Mouse (Mus musculus): ENCODE measurements at regions not wholly inside any gene's neighbourhood (a gene's known extent, or its start where the extent isn't known, plus 50 kb on each side); places are given as distances from the start of the nearest gene placed in this dataset.
A peak's percentile ranks its signal among the peaks of the same experiment; 100 is the strongest.

DNA sequence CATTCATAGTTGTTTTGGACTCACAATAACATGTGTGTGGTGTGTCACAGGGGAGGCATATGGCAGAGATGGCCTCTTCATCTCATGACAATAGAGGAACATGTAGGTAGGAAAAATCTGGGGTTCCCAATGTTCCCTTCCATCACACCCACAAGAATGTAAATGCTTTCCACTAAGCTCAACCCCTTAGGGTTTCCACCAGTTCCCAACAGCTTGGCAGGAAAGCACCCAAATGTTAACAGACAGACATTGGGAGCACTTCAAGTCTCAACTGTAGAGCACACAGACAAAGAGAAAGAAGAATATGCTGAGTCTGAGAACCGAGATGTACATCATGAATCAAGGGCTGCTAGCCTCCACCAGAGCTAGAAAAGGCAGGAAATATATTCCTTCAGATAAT is 339.7 kb upstream of the Actbl2 start:
- no peaks in the 10 kb centered on the region for H3K36me3 ChIP-seq (ENCODE audit: control insufficient read depth, insufficient read depth, low read length)
- no peak for DNase-seq (ENCODE audit: low spot score, missing footprints)
- ATAC-seq (ENCODE audit: low FRiP score) = no peak
- no peaks in the 10 kb centered on the region for H3K9me3 ChIP-seq (ENCODE audit: control insufficient read depth, low read length)
- 73% methylated on average over 1 of the region's 1 CpGs for WGBS
- H3K4me3 ChIP-seq (ENCODE audit: low read depth, low read length) = no peak overlapping the region
- H3K27me3 ChIP-seq (ENCODE audit: control insufficient read depth, insufficient read depth, low read length) = no peaks in the 10 kb centered on the region
- H3K27ac ChIP-seq (ENCODE audit: low read depth, low read length) = no peak overlapping the region
- no peaks in the 10 kb centered on the region for H3K4me1 ChIP-seq (ENCODE audit: control insufficient read depth, insufficient read depth, low read length)
- no peak overlapping the region for H3K4me2 ChIP-seq
- no peak overlapping the region for H3K9ac ChIP-seq (ENCODE audit: low read length)

DNA sequence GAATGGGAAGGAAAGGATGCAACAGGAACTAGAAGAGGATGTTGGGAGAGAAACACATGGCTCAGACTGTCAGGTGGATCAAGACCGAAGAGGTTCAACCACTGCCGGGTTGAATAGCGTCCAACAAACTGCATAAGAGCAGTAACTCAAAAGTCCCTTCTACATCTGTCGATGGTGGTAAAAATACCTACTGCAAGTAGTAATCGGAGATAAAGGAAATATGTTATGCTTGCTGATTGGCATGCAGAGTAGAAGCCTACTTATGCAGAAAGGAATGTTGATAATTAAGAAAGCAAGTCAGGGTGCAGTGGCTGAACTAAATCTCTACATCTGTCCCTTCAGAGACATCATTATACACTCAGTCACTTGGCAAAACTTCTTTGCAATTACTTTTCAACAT is 330.9 kb upstream of the Actbl2 start:
- 93% methylated on average over 5 of the region's 5 CpGs for WGBS
- H3K4me2 ChIP-seq = no peak overlapping the region
- H3K9ac ChIP-seq (ENCODE audit: low read length) = no peak overlapping the region
- H3K4me1 ChIP-seq (ENCODE audit: control insufficient read depth, insufficient read depth, low read length) = no peaks in the 10 kb centered on the region
- ATAC-seq (ENCODE audit: low FRiP score) (no peak), DNase-seq (ENCODE audit: low spot score, missing footprints) (no peak)
- H3K36me3 ChIP-seq (ENCODE audit: control insufficient read depth, insufficient read depth, low read length) = no peaks in the 10 kb centered on the region
- no peak overlapping the region for H3K4me3 ChIP-seq (ENCODE audit: low read depth, low read length)
- no peaks in the 10 kb centered on the region for H3K9me3 ChIP-seq (ENCODE audit: control insufficient read depth, low read length)
- H3K27ac ChIP-seq (ENCODE audit: low read depth, low read length) = no peak overlapping the region
- no peaks in the 10 kb centered on the region for H3K27me3 ChIP-seq (ENCODE audit: control insufficient read depth, insufficient read depth, low read length)

DNA sequence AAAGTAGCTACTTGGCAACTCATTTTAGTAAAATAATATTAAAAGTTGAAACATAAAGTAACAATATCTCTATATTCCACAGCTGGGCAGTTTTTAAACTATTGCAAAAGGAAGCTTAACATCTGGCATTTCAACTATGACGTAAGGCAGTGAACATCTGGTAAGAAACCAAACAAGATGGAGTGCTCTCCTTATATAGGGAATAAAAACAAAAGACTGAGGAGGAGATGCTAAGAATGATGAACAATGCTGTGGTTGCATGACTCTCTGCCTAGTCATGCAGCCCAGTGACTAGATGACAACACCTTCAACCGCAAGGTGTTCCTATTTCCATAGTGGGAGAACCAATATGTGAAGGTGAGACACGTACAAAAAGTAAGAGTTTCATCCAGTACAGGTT is 329.9 kb upstream of the Actbl2 start:
- no peak overlapping the region for H3K27ac ChIP-seq (ENCODE audit: low read depth, low read length)
- H3K9ac ChIP-seq (ENCODE audit: low read length) = no peak overlapping the region
- no peaks in the 10 kb centered on the region for H3K36me3 ChIP-seq (ENCODE audit: control insufficient read depth, insufficient read depth, low read length)
- H3K4me2 ChIP-seq = no peak overlapping the region
- H3K9me3 ChIP-seq (ENCODE audit: control insufficient read depth, low read length) = no peaks in the 10 kb centered on the region
- no peaks in the 10 kb centered on the region for H3K4me1 ChIP-seq (ENCODE audit: control insufficient read depth, insufficient read depth, low read length)
- H3K27me3 ChIP-seq (ENCODE audit: control insufficient read depth, insufficient read depth, low read length) = no peaks in the 10 kb centered on the region
- no peak overlapping the region for H3K4me3 ChIP-seq (ENCODE audit: low read depth, low read length)
- 88% methylated on average over 3 of the region's 3 CpGs for WGBS
- DNase-seq (ENCODE audit: low spot score, missing footprints) (no peak), ATAC-seq (ENCODE audit: low FRiP score) (no peak)

DNA sequence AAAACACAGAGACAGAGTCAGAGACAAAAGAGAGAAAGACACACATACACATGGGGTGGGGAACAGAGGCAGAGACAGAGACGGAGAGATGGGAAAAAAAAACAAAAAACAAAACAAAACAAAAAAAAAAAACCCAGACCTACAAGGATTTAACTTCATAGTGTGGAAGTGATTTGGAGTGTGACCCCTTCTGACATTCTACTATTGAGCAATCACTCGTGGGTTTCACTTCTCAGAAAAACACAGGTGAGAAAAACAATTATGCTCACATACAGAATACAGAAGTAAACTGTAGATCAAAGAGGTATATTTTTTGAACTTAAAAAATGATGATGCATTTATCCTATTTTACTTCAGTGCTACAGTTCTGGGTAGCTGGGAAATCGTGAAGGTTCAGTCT is 326.7 kb upstream of the Actbl2 start:
- H3K36me3 ChIP-seq (ENCODE audit: control insufficient read depth, insufficient read depth, low read length) = no peaks in the 10 kb centered on the region
- H3K27ac ChIP-seq (ENCODE audit: low read depth, low read length) = no peak overlapping the region
- WGBS = 72% methylated on average over 3 of the region's 3 CpGs
- H3K27me3 ChIP-seq (ENCODE audit: control insufficient read depth, insufficient read depth, low read length) = no peaks in the 10 kb centered on the region
- H3K4me3 ChIP-seq (ENCODE audit: low read depth, low read length) = no peak overlapping the region
- H3K9ac ChIP-seq (ENCODE audit: low read length) = no peak overlapping the region
- ATAC-seq (ENCODE audit: low FRiP score) = no peak
- no peak for DNase-seq (ENCODE audit: low spot score, missing footprints)
- H3K4me2 ChIP-seq = no peak overlapping the region
- no peaks in the 10 kb centered on the region for H3K4me1 ChIP-seq (ENCODE audit: control insufficient read depth, insufficient read depth, low read length)
- no peaks in the 10 kb centered on the region for H3K9me3 ChIP-seq (ENCODE audit: control insufficient read depth, low read length)

DNA sequence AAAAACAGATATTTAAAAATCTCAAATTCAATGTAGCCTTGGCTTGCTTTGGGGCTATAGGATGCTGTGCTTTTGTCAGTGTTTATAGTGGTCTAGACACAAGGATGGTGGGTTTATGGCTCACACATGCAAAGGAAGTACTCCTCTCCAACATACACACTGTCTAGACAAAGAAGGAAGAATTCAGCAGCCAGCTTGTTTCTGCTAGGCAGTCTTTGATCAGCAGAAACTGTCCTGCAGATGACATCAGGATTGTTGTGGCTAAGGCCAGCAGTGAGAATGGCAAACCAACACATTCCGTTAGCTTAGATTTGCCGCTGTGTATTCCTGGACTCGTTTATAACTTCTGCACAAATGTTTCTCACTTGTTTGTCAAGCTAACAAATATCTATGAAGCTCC is 325.9 kb upstream of the Actbl2 start:
- Histone ChIP-seq H3K36me3 (ENCODE audit: control insufficient read depth, insufficient read depth, low read length) (no peaks in the 10 kb centered on the region), H3K4me3 (ENCODE audit: low read depth, low read length) (no peak overlapping the region), H3K4me1 (ENCODE audit: control insufficient read depth, insufficient read depth, low read length) (no peaks in the 10 kb centered on the region), H3K4me2 (no peak overlapping the region), H3K27ac (ENCODE audit: low read depth, low read length) (no peak overlapping the region), H3K9me3 (ENCODE audit: control insufficient read depth, low read length) (no peaks in the 10 kb centered on the region), H3K9ac (ENCODE audit: low read length) (no peak overlapping the region), H3K27me3 (ENCODE audit: control insufficient read depth, insufficient read depth, low read length) (no peaks in the 10 kb centered on the region)
- WGBS = 80% methylated on average over 3 of the region's 3 CpGs
- ATAC-seq (ENCODE audit: low FRiP score) = no peak
- no peak for DNase-seq (ENCODE audit: low spot score, missing footprints)

DNA sequence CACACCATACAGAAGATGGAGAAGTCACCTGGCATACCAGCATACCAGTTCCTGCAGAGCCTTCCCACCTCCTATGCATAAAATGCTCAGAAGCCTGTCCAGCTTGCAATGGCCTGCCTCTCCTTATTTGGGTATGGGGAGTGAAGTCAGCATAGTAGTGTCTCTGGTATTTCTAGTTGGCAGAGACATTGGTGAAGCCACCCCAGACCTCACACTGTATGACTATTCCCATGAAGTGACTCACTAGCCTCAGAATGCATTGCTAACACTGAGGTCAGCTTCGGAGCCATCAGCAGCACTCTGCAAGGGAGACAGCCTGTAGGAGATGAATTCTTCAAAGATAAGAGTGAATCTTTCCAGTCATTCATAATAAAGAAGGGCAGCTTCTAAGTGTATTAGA is 325.2 kb upstream of the Actbl2 start:
- Histone ChIP-seq H3K9me3 (ENCODE audit: control insufficient read depth, low read length) (no peaks in the 10 kb centered on the region), H3K4me3 (ENCODE audit: low read depth, low read length) (no peak overlapping the region), H3K4me2 (no peak overlapping the region), H3K9ac (ENCODE audit: low read length) (no peak overlapping the region), H3K27ac (ENCODE audit: low read depth, low read length) (no peak overlapping the region), H3K4me1 (ENCODE audit: control insufficient read depth, insufficient read depth, low read length) (no peaks in the 10 kb centered on the region), H3K36me3 (ENCODE audit: control insufficient read depth, insufficient read depth, low read length) (no peaks in the 10 kb centered on the region), H3K27me3 (ENCODE audit: control insufficient read depth, insufficient read depth, low read length) (no peaks in the 10 kb centered on the region)
- DNase-seq (ENCODE audit: low spot score, missing footprints) (no peak), ATAC-seq (ENCODE audit: low FRiP score) (no peak)
- WGBS = 85% methylated on average over 1 of the region's 1 CpGs

DNA sequence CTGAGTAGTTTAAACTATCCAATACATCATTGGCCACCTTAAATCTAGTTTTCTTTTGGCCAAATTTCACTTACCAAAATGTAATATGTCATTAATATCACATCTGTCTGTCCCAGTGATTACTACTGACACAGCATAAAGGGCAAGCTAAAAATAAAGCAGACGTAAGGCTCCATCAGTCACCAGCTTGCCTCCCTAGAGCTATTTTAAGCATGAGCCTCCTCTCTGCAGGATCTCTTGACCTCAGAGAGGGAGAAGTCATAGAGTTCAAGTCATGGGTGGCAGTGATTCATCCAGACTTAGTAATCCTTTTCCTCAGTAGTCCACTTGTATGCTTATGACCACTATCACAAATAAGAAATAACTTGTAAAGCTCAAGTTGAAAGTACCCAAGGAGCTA is 313.2 kb upstream of the Actbl2 start:
- H3K4me1 ChIP-seq (ENCODE audit: control insufficient read depth, insufficient read depth, low read length) = no peaks in the 10 kb centered on the region
- DNase-seq (ENCODE audit: low spot score, missing footprints) (peak; percentile 31), ATAC-seq (ENCODE audit: low FRiP score) (no peak)
- no peak overlapping the region for H3K9ac ChIP-seq (ENCODE audit: low read length)
- H3K9me3 ChIP-seq (ENCODE audit: control insufficient read depth, low read length) = no peaks in the 10 kb centered on the region
- H3K4me3 ChIP-seq (ENCODE audit: low read depth, low read length) = no peak overlapping the region
- H3K36me3 ChIP-seq (ENCODE audit: control insufficient read depth, insufficient read depth, low read length) = no peaks in the 10 kb centered on the region
- H3K27me3 ChIP-seq (ENCODE audit: control insufficient read depth, insufficient read depth, low read length) = no peaks in the 10 kb centered on the region
- WGBS = 68% methylated on average over 1 of the region's 1 CpGs
- no peak overlapping the region for H3K27ac ChIP-seq (ENCODE audit: low read depth, low read length)
- no peak overlapping the region for H3K4me2 ChIP-seq

DNA sequence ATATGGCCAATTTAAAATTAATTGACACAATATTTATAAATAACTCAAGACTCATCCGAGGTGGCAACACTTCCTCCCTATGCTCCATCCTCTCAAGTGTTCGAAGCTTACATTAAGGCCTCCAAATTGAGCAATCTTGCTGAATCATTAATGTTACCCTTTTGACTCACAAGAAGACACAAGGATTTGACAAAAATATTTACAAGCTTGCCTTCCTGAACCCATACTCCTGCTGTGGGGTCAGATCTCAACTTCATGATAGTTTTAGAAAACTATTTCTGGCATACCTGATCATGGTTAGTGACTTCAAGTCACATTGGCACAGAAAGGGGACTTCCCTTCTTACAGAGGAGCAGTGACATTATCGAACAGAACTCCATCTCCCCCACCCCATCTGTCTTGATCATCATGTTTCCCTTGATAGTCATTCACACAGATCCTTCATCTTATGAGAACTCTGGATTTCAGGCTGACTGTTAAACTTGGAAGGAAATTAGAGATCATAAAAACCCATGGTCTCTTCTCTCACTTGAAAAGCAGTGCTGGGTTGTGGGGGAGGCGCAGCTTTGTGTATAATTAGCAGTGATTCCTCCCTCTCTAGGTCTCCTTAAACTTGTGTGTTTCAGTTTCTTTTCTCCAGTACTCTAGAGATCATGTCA is 311.7 kb upstream of the Actbl2 start:
- no peaks in the 10 kb centered on the region for H3K27me3 ChIP-seq (ENCODE audit: control insufficient read depth, insufficient read depth, low read length)
- peak; percentile 39 for DNase-seq (ENCODE audit: low spot score, missing footprints)
- no peaks in the 10 kb centered on the region for H3K9me3 ChIP-seq (ENCODE audit: control insufficient read depth, low read length)
- H3K27ac ChIP-seq (ENCODE audit: low read depth, low read length) = no peak overlapping the region
- no peak overlapping the region for H3K4me2 ChIP-seq
- WGBS = 92% methylated on average over 4 of the region's 4 CpGs
- ATAC-seq (ENCODE audit: low FRiP score) = no peak
- H3K9ac ChIP-seq (ENCODE audit: low read length) = no peak overlapping the region
- no peaks in the 10 kb centered on the region for H3K4me1 ChIP-seq (ENCODE audit: control insufficient read depth, insufficient read depth, low read length)
- H3K36me3 ChIP-seq (ENCODE audit: control insufficient read depth, insufficient read depth, low read length) = no peaks in the 10 kb centered on the region
- H3K4me3 ChIP-seq (ENCODE audit: low read depth, low read length) = no peak overlapping the region

DNA sequence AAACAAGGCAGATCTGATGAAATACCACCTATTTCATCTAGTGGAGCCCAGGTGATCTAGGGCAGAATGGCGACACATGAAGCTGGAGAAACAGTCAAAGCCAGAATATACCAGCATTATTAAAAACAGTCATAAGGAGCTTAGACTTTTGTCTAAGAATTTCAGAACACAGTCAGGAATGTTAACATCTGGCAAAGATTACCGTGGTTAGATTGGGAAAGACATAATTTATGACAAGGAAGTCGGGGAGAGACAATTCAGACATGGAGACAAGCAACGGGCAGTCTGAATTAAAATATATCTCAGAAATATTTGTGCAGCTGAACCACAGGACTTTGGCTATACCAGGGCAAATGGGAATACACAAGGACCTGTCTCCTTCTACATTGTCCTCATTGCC is 310.8 kb upstream of the Actbl2 start:
- H3K27me3 ChIP-seq (ENCODE audit: control insufficient read depth, insufficient read depth, low read length) = no peaks in the 10 kb centered on the region
- ATAC-seq (ENCODE audit: low FRiP score) (no peak), DNase-seq (ENCODE audit: low spot score, missing footprints) (peak; percentile 68)
- H3K27ac ChIP-seq (ENCODE audit: low read depth, low read length) = no peak overlapping the region
- no peak overlapping the region for H3K9ac ChIP-seq (ENCODE audit: low read length)
- H3K4me1 ChIP-seq (ENCODE audit: control insufficient read depth, insufficient read depth, low read length) = no peaks in the 10 kb centered on the region
- no peak overlapping the region for H3K4me2 ChIP-seq
- H3K9me3 ChIP-seq (ENCODE audit: control insufficient read depth, low read length) = no peaks in the 10 kb centered on the region
- 82% methylated on average over 4 of the region's 4 CpGs for WGBS
- no peaks in the 10 kb centered on the region for H3K36me3 ChIP-seq (ENCODE audit: control insufficient read depth, insufficient read depth, low read length)
- H3K4me3 ChIP-seq (ENCODE audit: low read depth, low read length) = no peak overlapping the region

DNA sequence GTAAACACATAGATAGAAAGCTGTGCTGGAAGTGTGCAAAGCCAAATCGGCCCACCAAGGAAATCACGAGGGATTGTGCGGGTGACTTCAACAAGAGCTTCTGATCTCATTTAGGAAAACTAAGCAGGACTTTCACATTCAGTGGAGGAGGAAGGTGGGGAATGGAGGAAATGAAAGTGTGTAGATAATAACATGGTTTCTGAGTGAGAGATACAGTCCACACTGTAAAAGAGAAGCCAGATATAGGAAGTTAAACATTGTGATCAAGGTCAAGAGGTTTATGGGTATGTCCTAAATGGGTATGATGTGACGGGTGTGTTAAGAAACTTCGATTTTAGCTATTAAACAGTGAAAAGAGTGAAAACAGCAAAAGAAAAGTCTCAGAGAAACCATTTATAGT is 310.1 kb upstream of the Actbl2 start:
- no peak overlapping the region for H3K9ac ChIP-seq (ENCODE audit: low read length)
- no peaks in the 10 kb centered on the region for H3K9me3 ChIP-seq (ENCODE audit: control insufficient read depth, low read length)
- DNase-seq (ENCODE audit: low spot score, missing footprints) (peak; percentile 87), ATAC-seq (ENCODE audit: low FRiP score) (no peak)
- no peak overlapping the region for H3K4me2 ChIP-seq
- no peaks in the 10 kb centered on the region for H3K36me3 ChIP-seq (ENCODE audit: control insufficient read depth, insufficient read depth, low read length)
- no peaks in the 10 kb centered on the region for H3K4me1 ChIP-seq (ENCODE audit: control insufficient read depth, insufficient read depth, low read length)
- H3K27me3 ChIP-seq (ENCODE audit: control insufficient read depth, insufficient read depth, low read length) = no peaks in the 10 kb centered on the region
- H3K4me3 ChIP-seq (ENCODE audit: low read depth, low read length) = no peak overlapping the region
- H3K27ac ChIP-seq (ENCODE audit: low read depth, low read length) = no peak overlapping the region
- WGBS = 85% methylated on average over 5 of the region's 5 CpGs

Measured in midbrain, embryonic 11.5 days (tissue).